Mouse (Mus musculus) stomach, postnatal 0 days (tissue): ENCODE results near the gene Urgcp.

Source experiments
- CTCF ChIP-seq: IDR thresholded peaks from 2 replicates; pipeline ENCODE4 v1.5.1; 2016; ENCODE audit warnings: antibody characterized with exemption, low read depth, mild to moderate bottlenecking, moderate library complexity
- EP300 ChIP-seq: optimal IDR thresholded peaks from 2 replicates; pipeline ENCODE3; 2016; ENCODE audit warnings: antibody characterized with exemption

GRCm38 (mm10) chr11:5753755-5754154, 8.4 kb downstream of the Urgcp start:
- no peak for TF ChIP-seq CTCF
- TF ChIP-seq EP300 = no peak
